Mouse (Mus musculus) neural tube, embryonic 13.5 days (tissue): ENCODE measurements around the gene Sppl2b. TPM values are rescaled to one million over a fixed set of nuclear protein-coding genes. Genes with fewer than 3 reads are reported as not detected.
A peak's percentile ranks its signal among the peaks of the same experiment; 100 is the strongest.

ENCODE experiments used
- microRNA counts: library from miRNA; unstranded; fragments of <30 nt; microRNA quantifications from one replicate; lab custom pipeline; 2016
- microRNA-seq: library from miRNA; unstranded; fragments of <30 nt; microRNA quantifications from one replicate; pipeline ENCODE4, GENCODE M21; 2016
- polyA plus RNA-seq: library from polyadenylated mRNA; unstranded; fragments of >200 nt; fragmentation: Nextera tagmentation; extraction: Ambion mirVana; gene quantifications from 2 replicates; pipeline ENCODE4 v1.2.1, GENCODE M21; 2015

Sppl2b gene
- polyA plus RNA-seq, 1 experiment from 2014 or later = 66.2 TPM

MicroRNAs within 50 kb of the gene (microRNA counts, 519-probe panel; counts per million panel counts)
- microRNA mmu-miR-1982 (lab: Ali Mortazavi, UCI) = not detected

Small RNAs within 50 kb of the gene (microRNA-seq; reads per million reads assigned to microRNA genes)
- 2.5 reads per million, percentile 10 among the genes with 10 or more reads in this experiment for gene Mir1982

Other genes starting within 250 kb of the Sppl2b start
- 2.8 and 3.7 TPM in 2 replicates for gene Gm49322, start 249.3 kb upstream of the Sppl2b start, polyA plus RNA-seq
- gene Csnk1g2, start 232.4 kb upstream of the Sppl2b start, polyA plus RNA-seq = 98.0 and 110 TPM in 2 replicates
- gene Btbd2, start 198.2 kb upstream of the Sppl2b start, polyA plus RNA-seq = 93.9 and 100.0 TPM in 2 replicates
- gene Mknk2, start 177.2 kb upstream of the Sppl2b start, polyA plus RNA-seq = 61.4 and 63.4 TPM in 2 replicates
- gene Mob3a, start 153.3 kb upstream of the Sppl2b start, polyA plus RNA-seq = 46.4 and 55.1 TPM in 2 replicates
- 37.2 and 39.1 TPM in 2 replicates for gene Izumo4, start 153.1 kb upstream of the Sppl2b start, polyA plus RNA-seq
- 106 and 114 TPM in 2 replicates for gene Ap3d1, start 113.0 kb upstream of the Sppl2b start, polyA plus RNA-seq
- gene Dot1l, start 100.1 kb upstream of the Sppl2b start, polyA plus RNA-seq = 16.4 and 19.5 TPM in 2 replicates
- gene Sf3a2, start 57.1 kb upstream of the Sppl2b start, polyA plus RNA-seq = 67.5 and 71.0 TPM in 2 replicates
- gene Plekhj1, start 56.6 kb upstream of the Sppl2b start, polyA plus RNA-seq = 128 and 137 TPM in 2 replicates
- 0.11 TPM in 1 of 2 replicates, not detected in the other for gene Amh, start 50.0 kb upstream of the Sppl2b start, polyA plus RNA-seq
- 0.76 and 1.1 TPM in 2 replicates for gene Jsrp1, start 41.8 kb upstream of the Sppl2b start, polyA plus RNA-seq
- 1,173 and 1,183 TPM in 2 replicates for gene Oaz1, start 28.6 kb upstream of the Sppl2b start, polyA plus RNA-seq
- 2.3 and 3.2 TPM in 2 replicates for gene Lingo3, start 11.2 kb upstream of the Sppl2b start, polyA plus RNA-seq
- gene Lsm7, start 66 bp upstream of the Sppl2b start, polyA plus RNA-seq = 199 and 218 TPM in 2 replicates
- 0.08 and 0.31 TPM in 2 replicates for gene Tmprss9, start 16.6 kb downstream of the Sppl2b start, polyA plus RNA-seq
- 328 and 331 TPM in 2 replicates for gene Timm13, start 45.7 kb downstream of the Sppl2b start, polyA plus RNA-seq
- 38.3 and 41.6 TPM in 2 replicates for gene Lmnb2, start 63.0 kb downstream of the Sppl2b start, polyA plus RNA-seq
- 8.8 and 9.0 TPM in 2 replicates for gene Gadd45b, start 74.8 kb downstream of the Sppl2b start, polyA plus RNA-seq
- 16.2 and 17.4 TPM in 2 replicates for gene Gng7, start 159.7 kb downstream of the Sppl2b start, polyA plus RNA-seq
- 38.1 and 38.7 TPM in 2 replicates for gene Diras1, start 170.4 kb downstream of the Sppl2b start, polyA plus RNA-seq
- gene Slc39a3, start 182.2 kb downstream of the Sppl2b start, polyA plus RNA-seq = 40.9 and 44.2 TPM in 2 replicates
- gene Sgta, start 204.9 kb downstream of the Sppl2b start, polyA plus RNA-seq = 283 and 286 TPM in 2 replicates
- 47.4 and 48.4 TPM in 2 replicates for gene Thop1, start 214.8 kb downstream of the Sppl2b start, polyA plus RNA-seq
- 0.27 and 0.90 TPM in 2 replicates for gene Creb3l3, start 243.6 kb downstream of the Sppl2b start, polyA plus RNA-seq